Mouse (Mus musculus) intestine, postnatal 0 days (tissue): ENCODE measurements at regions not wholly inside any gene's neighbourhood (a gene's known extent, or its start where the extent isn't known, plus 50 kb on each side); places are given as distances from the start of the nearest gene placed in this dataset.

Experiments used
- ATAC-seq: fragments of 200-750 bp; cut with Nextera tagmentation; 2 replicates; pipeline ENCODE4 v1.8.0; 2017; ENCODE audit warnings: mild to moderate bottlenecking, moderate TSS enrichment, moderate library complexity
- H3K27ac ChIP-seq: fragments of 300-500 bp; sonication (generic); 2 replicates; pipeline ENCODE4 v1.5.1; 2014; ENCODE audit warnings: mild to moderate bottlenecking, low read depth, low read length, moderate library complexity
- H3K27me3 ChIP-seq: fragments of 300-500 bp; sonication (generic); replicated peaks from 2 replicates; pipeline ENCODE4 v1.6.1; 2014; ENCODE audit warnings: low read length, mixed read lengths; ENCODE audit not compliant: control insufficient read depth, insufficient read depth
- H3K36me3 ChIP-seq: fragments of 300-500 bp; sonication (generic); 2 replicates; pipeline ENCODE4 v1.6.1; 2014; ENCODE audit warnings: mild to moderate bottlenecking, moderate library complexity; ENCODE audit not compliant: control insufficient read depth, insufficient read depth
- H3K4me1 ChIP-seq: fragments of 300-500 bp; sonication (generic); replicated peaks from 2 replicates; pipeline ENCODE4 v1.6.1; 2014; ENCODE audit warnings: antibody characterized with exemption, low read length, mixed read lengths; ENCODE audit not compliant: control insufficient read depth, insufficient read depth
- H3K4me2 ChIP-seq: fragments of 300-500 bp; sonication (generic); replicated peaks from 2 replicates; pipeline ENCODE4 v1.6.1; 2014; ENCODE audit warnings: low read depth, mild to moderate bottlenecking, moderate library complexity
- H3K4me3 ChIP-seq: fragments of 300-500 bp; sonication (generic); 2 replicates; pipeline ENCODE4 v1.5.1; 2014; ENCODE audit warnings: low read depth, low read length
- H3K9ac ChIP-seq: fragments of 300-500 bp; sonication (generic); 2 replicates; pipeline ENCODE4 v1.6.1; 2014; ENCODE audit warnings: mild to moderate bottlenecking, low read depth, low read length
- H3K9me3 ChIP-seq: fragments of 300-500 bp; sonication (generic); 2 replicates; pipeline ENCODE4 v1.6.1; 2016; ENCODE audit warnings: mixed run types; ENCODE audit not compliant: control insufficient read depth
- CTCF ChIP-seq: sonication (generic); IDR thresholded peaks from 2 replicates; pipeline ENCODE4 v1.5.1; 2016; ENCODE audit warnings: low read depth, mild to moderate bottlenecking, control low read depth, antibody characterized with exemption, moderate library complexity
- WGBS: fragments of 180-500 bp; shearing (Covaris S2); extraction: QIAGEN DNeasy Blood & Tissue Kit; methylation state at CpG from one replicate; pipeline ENCODE4 v1.1.7; 2014; 5-methylcytosine and 5-hydroxymethylcytosine counted together

GRCm38 (mm10) chr1:146185444-146185843 lies 309.1 kb upstream of the Brinp3 start:
- Histone ChIP-seq H3K27ac (no peak overlapping the region), H3K4me2 (no peak overlapping the region), H3K9me3 (no peaks in the 10 kb centered on the region), H3K27me3 (no peaks in the 10 kb centered on the region), H3K36me3 (no peaks in the 10 kb centered on the region), H3K9ac (no peak overlapping the region), H3K4me1 (no peaks in the 10 kb centered on the region), H3K4me3 (no peak overlapping the region)
- no peak for TF ChIP-seq CTCF
- 96% methylated on average over 2 of the region's 2 CpGs for WGBS
- ATAC-seq: no peak

GRCm38 (mm10) chr1:146211646-146212045 lies 282.9 kb upstream of the Brinp3 start:
- no peak for ATAC-seq
- no peaks in the 10 kb centered on the region for H3K4me1 ChIP-seq
- H3K27me3 ChIP-seq: no peaks in the 10 kb centered on the region
- WGBS: 71% methylated on average over 1 of the region's 1 CpGs
- no peak overlapping the region for H3K27ac ChIP-seq
- no peak for TF ChIP-seq CTCF
- H3K9ac ChIP-seq: no peak overlapping the region
- H3K4me2 ChIP-seq: no peak overlapping the region
- H3K4me3 ChIP-seq: no peak overlapping the region
- no peaks in the 10 kb centered on the region for H3K9me3 ChIP-seq
- H3K36me3 ChIP-seq: no peaks in the 10 kb centered on the region

DNA sequence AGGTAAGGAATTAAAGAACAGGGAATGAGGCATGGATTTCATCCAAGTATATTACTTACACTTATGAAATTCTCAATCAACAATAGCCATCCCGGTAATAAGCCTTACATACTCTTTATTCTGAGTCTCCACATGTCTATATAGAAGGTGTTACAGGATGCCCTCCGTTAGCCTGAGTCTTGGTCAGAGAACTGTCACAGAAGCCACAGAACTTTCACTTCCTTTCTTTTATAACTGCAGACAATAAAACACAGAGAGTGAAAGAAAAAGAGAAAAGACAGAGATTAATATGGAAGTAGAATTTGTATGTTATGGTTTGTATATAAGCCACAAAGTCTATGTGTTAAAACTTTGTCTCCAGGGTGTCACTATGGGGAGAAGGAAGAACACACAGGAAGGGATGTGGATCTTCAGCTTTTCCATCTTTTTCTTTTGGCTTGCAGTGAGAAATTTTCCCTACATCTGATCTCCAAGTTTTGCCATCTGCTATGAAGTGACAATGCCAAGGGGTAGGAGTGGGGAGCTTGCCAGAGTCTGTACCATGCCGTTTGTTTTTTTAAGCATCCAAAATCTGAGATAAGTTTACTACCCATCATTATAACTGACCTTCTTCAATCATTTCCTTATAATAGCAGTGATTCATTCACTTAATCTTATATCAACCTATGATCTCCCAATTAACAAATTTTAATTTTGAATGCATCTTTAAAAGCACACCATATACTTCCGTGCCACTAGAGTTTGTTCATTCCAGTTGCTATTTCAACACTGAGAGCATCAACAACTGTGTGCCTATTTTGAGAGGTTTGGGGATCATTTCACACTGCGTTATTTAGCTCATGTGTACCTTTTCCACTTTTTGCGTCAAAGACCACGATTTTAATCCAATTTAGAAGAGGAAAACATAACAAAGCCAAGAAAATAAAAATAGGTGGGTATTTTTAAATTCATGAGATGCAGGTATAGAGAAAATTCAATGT lies 262.8 kb upstream of the Brinp3 start:
- no peak overlapping the region for H3K4me2 ChIP-seq
- H3K4me3 ChIP-seq: no peak overlapping the region
- H3K36me3 ChIP-seq: no peaks in the 10 kb centered on the region
- H3K27ac ChIP-seq: no peak overlapping the region
- H3K9me3 ChIP-seq: no peaks in the 10 kb centered on the region
- H3K27me3 ChIP-seq: no peaks in the 10 kb centered on the region
- no peak overlapping the region for H3K9ac ChIP-seq
- no peak for ATAC-seq
- TF ChIP-seq CTCF: no peak
- no peaks in the 10 kb centered on the region for H3K4me1 ChIP-seq
- 89% methylated on average over 7 of the region's 7 CpGs for WGBS

DNA sequence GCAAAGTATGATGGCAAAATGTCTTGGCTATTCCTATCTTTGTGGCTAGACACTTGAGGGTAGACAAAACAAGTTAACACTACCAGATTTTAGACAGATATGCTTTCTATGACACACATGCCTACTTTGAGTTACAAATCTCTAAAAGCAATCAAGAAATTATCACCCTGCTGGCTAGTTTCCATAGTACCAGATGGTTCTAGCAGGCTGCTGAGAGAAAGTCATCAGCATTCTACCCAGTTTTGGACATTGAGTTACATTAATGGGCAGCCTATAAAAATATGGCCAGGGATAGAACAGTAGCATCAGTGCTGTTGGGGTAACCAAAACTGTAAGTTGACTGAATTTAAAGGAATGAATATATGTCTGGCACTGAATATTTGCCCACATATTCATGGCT lies 234.2 kb upstream of the Brinp3 start:
- ATAC-seq: no peak

GRCm38 (mm10) chr1:146299031-146299430 lies 195.5 kb upstream of the Brinp3 start:
- 90% methylated on average over 4 of the region's 4 CpGs for WGBS
- Histone ChIP-seq H3K4me2 (no peak overlapping the region), H3K4me3 (no peak overlapping the region), H3K27me3 (no peaks in the 10 kb centered on the region), H3K9ac (no peak overlapping the region), H3K9me3 (no peaks in the 10 kb centered on the region), H3K4me1 (no peaks in the 10 kb centered on the region), H3K27ac (no peak overlapping the region), H3K36me3 (no peaks in the 10 kb centered on the region)
- ATAC-seq: no peak
- TF ChIP-seq CTCF: no peak

More for the DNA sequence above, 234.2 kb upstream of the Brinp3 start:
- Histone ChIP-seq H3K4me3 (no peak overlapping the region), H3K4me2 (no peak overlapping the region), H3K27me3 (no peaks in the 10 kb centered on the region), H3K9ac (no peak overlapping the region), H3K4me1 (no peaks in the 10 kb centered on the region), H3K36me3 (no peaks in the 10 kb centered on the region), H3K9me3 (no peaks in the 10 kb centered on the region), H3K27ac (no peak overlapping the region)
- TF ChIP-seq CTCF: no peak

GRCm38 (mm10) chr1:146312547-146312946 lies 182.0 kb upstream of the Brinp3 start:
- H3K9ac ChIP-seq: no peak overlapping the region
- TF ChIP-seq CTCF: no peak
- no peaks in the 10 kb centered on the region for H3K27me3 ChIP-seq
- H3K4me1 ChIP-seq: no peaks in the 10 kb centered on the region
- H3K36me3 ChIP-seq: no peaks in the 10 kb centered on the region
- H3K9me3 ChIP-seq: no peaks in the 10 kb centered on the region
- no peak for ATAC-seq
- H3K27ac ChIP-seq: no peak overlapping the region
- no peak overlapping the region for H3K4me2 ChIP-seq
- no peak overlapping the region for H3K4me3 ChIP-seq
- WGBS: 86% methylated on average over 4 of the region's 4 CpGs
